Mouse (Mus musculus): ENCODE measurements at regions not wholly inside any gene's neighbourhood (a gene's known extent, or its start where the extent isn't known, plus 50 kb on each side); places are given as distances from the start of the nearest gene placed in this dataset.
"Not testable (repeated sequence)": the region's sequence is repeated elsewhere in the genome, so short reads cannot be mapped to it uniquely, and the experiment has no call there.

DNA sequence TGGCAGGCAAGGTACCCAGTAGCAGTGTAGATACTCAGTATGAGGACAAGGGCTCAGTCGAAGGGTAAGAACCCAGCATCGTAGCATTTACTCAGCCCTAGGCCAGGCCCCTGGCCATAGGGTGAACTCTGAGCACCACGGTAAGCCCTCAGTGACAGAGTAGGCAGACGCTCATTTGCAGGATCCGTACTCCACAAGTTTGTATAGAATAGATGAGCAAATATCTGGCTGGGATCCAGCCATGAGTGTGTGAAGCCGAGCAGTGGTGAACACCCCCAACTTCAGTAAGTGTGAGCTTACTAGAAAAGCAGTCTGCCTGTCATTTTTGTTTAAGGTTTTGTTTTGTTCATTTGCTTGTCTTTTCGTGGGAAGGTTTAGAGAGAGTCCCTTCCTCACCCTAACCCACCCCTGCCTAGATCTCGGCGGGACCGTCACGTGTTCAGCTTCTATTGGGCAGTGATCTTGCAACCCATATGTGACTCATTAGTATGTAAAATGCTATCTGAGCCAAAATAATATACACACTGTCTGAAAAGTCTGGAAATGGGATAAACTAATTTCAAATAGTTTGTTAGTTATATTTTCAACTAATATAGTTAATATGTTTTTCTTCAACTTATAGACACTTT is 76.3 kb downstream of the Gm5447 start:
- H3K4me1 ChIP-seq (ENCODE audit: control insufficient read depth, insufficient read depth, low read length): no peaks in the 10 kb centered on the region
- H3K9me3 ChIP-seq (replicated peaks; ENCODE audit: control insufficient read depth, low read length): no peaks in the 10 kb centered on the region
- 55% methylated on average over 11 of the region's 11 CpGs for WGBS
- no peaks in the 10 kb centered on the region for H3K36me3 ChIP-seq (ENCODE audit: control insufficient read depth, insufficient read depth, low read length)
- no peaks in the 10 kb centered on the region for H3K27me3 ChIP-seq (ENCODE audit: control insufficient read depth, insufficient read depth, low read length)
- no peak overlapping the region for H3K4me2 ChIP-seq (ENCODE audit: low read depth, low read length)
- peak; percentile 37 for ATAC-seq (ENCODE audit: insufficient read depth, low FRiP score)
- no peak overlapping the region for H3K9ac ChIP-seq (ENCODE audit: low read length)
- H3K27ac ChIP-seq (ENCODE audit: low read length): peak overlapping the region; percentile 29
- no peak overlapping the region for H3K4me3 ChIP-seq (replicated peaks; ENCODE audit: low read length)

DNA sequence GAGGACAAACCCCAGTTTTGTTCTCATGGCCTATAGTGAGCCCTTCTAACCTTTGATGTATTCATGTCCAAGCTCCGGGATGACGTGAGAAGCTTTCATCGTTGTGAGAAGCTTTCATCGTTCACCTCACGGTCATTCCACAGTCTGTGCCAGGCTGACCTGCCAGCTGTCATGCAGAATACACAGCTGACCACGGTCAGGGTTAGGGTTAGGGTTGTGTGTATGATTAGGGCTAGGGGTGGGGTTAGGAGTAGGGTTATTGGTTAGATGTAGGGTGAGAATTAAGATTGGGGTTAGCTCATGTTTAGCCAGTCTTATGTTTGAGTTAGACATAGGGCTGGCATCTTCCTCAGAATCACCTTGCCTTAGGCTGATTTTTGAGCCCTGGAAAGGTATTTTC is 77.6 kb downstream of the Gm5447 start:
- H3K4me3 ChIP-seq (replicated peaks; ENCODE audit: low read length); H3K36me3 ChIP-seq (ENCODE audit: control insufficient read depth, insufficient read depth, low read length); H3K4me2 ChIP-seq (ENCODE audit: low read depth, low read length); H3K27ac ChIP-seq (ENCODE audit: low read length); ATAC-seq (ENCODE audit: insufficient read depth, low FRiP score); H3K9me3 ChIP-seq (replicated peaks; ENCODE audit: control insufficient read depth, low read length); H3K4me1 ChIP-seq (ENCODE audit: control insufficient read depth, insufficient read depth, low read length); H3K9ac ChIP-seq (ENCODE audit: low read length); H3K27me3 ChIP-seq (ENCODE audit: control insufficient read depth, insufficient read depth, low read length): not testable (repeated sequence)
- no CpG with 5 or more reads among the region's 6 CpGs for WGBS

DNA sequence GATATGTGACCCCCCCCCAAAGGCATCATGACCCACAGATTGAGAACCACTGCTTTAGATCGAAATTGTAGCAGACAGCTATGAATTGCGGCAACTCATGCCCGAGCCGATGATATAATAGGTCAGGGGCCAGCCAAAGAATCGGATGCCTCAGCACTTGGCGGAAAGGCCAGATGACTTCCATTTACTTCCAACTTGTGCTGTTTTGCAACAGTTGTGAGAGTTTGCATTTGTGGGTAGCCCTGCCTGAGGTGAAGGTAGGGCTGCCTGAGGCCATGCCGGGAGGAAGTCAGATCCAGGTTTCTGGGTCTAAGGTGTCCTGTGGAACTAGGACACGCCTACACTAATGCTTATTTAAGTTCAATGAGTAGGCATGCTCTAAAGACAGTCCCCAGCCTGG is 80.4 kb downstream of the Gm5447 start:
- H3K36me3 ChIP-seq (ENCODE audit: control insufficient read depth, insufficient read depth, low read length): no peaks in the 10 kb centered on the region
- H3K27ac ChIP-seq (ENCODE audit: low read length): no peak overlapping the region
- no peak overlapping the region for H3K4me2 ChIP-seq (ENCODE audit: low read depth, low read length)
- no peak overlapping the region for H3K4me3 ChIP-seq (replicated peaks; ENCODE audit: low read length)
- H3K27me3 ChIP-seq (ENCODE audit: control insufficient read depth, insufficient read depth, low read length): no peaks in the 10 kb centered on the region
- ATAC-seq (ENCODE audit: insufficient read depth, low FRiP score): no peak
- H3K4me1 ChIP-seq (ENCODE audit: control insufficient read depth, insufficient read depth, low read length): no peaks in the 10 kb centered on the region
- no peak overlapping the region for H3K9ac ChIP-seq (ENCODE audit: low read length)
- 86% methylated on average over 8 of the region's 8 CpGs for WGBS
- no peaks in the 10 kb centered on the region for H3K9me3 ChIP-seq (replicated peaks; ENCODE audit: control insufficient read depth, low read length)

DNA sequence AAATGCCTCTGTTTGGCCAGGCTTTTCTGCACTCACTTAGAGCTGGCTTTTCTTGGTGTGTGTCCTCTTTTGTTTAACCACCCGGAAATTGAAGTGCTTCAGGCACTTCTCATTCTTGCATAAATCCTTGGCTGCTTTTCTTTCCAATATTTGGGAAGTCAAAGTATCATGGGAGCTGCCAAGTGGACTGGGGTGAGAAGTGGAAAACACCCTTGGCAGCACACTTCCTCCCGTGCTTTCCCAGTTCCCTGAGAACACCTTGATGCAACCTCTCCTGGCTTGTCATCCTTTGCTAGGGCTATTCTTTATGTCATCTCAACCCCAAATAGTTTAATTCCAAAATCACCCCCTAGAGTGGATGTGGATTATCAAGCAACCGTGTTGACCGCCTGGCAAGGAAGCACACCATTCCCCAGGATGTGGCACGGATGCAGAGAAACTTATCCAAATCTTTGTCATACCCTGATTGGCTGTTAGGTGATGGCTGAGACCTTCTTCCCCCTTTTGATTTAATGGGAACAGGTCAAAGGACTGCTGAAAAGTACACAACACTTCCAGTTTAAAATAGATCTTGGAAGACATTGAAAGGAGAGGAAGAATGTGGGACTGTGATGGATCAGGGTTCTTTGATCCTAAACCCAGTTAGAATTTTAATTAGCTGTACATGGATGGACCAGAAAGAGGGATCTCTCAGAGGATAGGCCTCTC is 81.5 kb downstream of the Gm5447 start:
- H3K9me3 ChIP-seq (replicated peaks; ENCODE audit: control insufficient read depth, low read length): no peaks in the 10 kb centered on the region
- no peak overlapping the region for H3K27ac ChIP-seq (ENCODE audit: low read length)
- no peaks in the 10 kb centered on the region for H3K4me1 ChIP-seq (ENCODE audit: control insufficient read depth, insufficient read depth, low read length)
- H3K4me2 ChIP-seq (ENCODE audit: low read depth, low read length): no peak overlapping the region
- H3K27me3 ChIP-seq (ENCODE audit: control insufficient read depth, insufficient read depth, low read length): no peaks in the 10 kb centered on the region
- no peak overlapping the region for H3K9ac ChIP-seq (ENCODE audit: low read length)
- ATAC-seq (ENCODE audit: insufficient read depth, low FRiP score): no peak
- no peak overlapping the region for H3K4me3 ChIP-seq (replicated peaks; ENCODE audit: low read length)
- 68% methylated on average over 5 of the region's 5 CpGs for WGBS
- H3K36me3 ChIP-seq (ENCODE audit: control insufficient read depth, insufficient read depth, low read length): no peaks in the 10 kb centered on the region

DNA sequence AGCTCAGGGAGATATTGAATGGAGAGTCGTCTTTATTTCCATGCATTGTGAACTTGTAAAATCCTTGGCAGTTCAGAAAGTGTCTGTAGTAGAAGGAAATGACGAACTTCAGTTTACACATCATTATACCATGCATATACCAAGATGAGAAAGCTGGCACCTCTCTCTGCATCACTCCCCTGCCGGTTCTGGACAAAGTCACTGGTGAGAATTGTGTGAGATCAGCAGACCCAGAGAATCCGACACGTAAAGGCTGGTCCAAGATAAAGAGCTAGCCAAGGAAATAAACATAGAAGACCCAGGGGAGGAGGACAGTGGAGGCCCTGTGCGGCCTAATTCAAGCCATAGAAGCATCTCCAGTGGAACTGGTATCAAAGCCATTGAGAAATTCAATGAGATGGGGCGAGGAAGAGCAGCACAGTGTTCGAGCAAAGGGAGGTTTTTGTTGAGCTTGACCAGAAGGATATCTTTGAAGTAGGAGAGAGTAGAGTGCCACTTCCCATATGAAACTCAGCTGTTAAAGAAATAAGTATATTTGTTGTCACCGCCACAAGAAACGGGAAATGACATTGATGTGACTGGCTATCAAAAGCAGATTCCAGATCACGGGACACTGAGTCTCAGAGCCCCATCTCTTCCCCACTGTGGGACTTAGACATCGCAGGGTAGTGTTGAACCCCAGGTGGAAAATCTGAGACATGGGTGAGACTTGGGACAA is 82.3 kb downstream of the Gm5447 start:
- no peak for ATAC-seq (ENCODE audit: insufficient read depth, low FRiP score)
- 87% methylated on average over 12 of the region's 12 CpGs for WGBS
- H3K9ac ChIP-seq (ENCODE audit: low read length): no peak overlapping the region
- no peak overlapping the region for H3K4me3 ChIP-seq (replicated peaks; ENCODE audit: low read length)
- no peaks in the 10 kb centered on the region for H3K9me3 ChIP-seq (replicated peaks; ENCODE audit: control insufficient read depth, low read length)
- H3K4me1 ChIP-seq (ENCODE audit: control insufficient read depth, insufficient read depth, low read length): no peaks in the 10 kb centered on the region
- no peaks in the 10 kb centered on the region for H3K27me3 ChIP-seq (ENCODE audit: control insufficient read depth, insufficient read depth, low read length)
- H3K27ac ChIP-seq (ENCODE audit: low read length): no peak overlapping the region
- H3K4me2 ChIP-seq (ENCODE audit: low read depth, low read length): no peak overlapping the region
- no peaks in the 10 kb centered on the region for H3K36me3 ChIP-seq (ENCODE audit: control insufficient read depth, insufficient read depth, low read length)

DNA sequence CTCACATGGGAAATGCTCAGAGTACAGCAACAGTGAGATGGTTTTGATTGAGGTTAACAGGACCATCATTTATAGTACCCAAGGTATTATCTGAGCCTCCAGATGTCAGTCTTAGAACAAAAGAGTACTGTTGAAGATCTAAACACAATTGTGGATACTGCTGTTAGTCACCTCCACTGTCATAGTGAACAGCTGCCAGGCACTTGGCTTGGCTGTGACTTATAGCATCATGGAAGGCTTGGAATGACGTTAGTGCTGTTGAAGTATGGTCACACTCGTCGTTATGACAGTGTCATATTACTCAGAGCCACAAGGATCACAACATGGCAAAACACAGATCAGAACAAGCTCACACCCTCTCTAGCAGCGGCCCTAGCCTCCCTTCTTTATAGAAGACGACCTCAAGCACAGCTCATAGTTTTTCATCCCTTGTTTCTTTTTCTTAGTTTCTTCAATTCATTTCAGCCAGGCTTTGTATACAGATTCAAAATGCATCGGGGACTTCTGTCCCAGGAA is 87.0 kb downstream of the Gm5447 start:
- H3K36me3 ChIP-seq (ENCODE audit: control insufficient read depth, insufficient read depth, low read length): no peaks in the 10 kb centered on the region
- H3K27ac ChIP-seq (ENCODE audit: low read length): no peak overlapping the region
- no peaks in the 10 kb centered on the region for H3K9me3 ChIP-seq (replicated peaks; ENCODE audit: control insufficient read depth, low read length)
- WGBS: 69% methylated on average over 6 of the region's 6 CpGs
- H3K9ac ChIP-seq (ENCODE audit: low read length): no peak overlapping the region
- no peaks in the 10 kb centered on the region for H3K4me1 ChIP-seq (ENCODE audit: control insufficient read depth, insufficient read depth, low read length)
- no peak overlapping the region for H3K4me3 ChIP-seq (replicated peaks; ENCODE audit: low read length)
- ATAC-seq (ENCODE audit: insufficient read depth, low FRiP score): no peak
- no peak overlapping the region for H3K4me2 ChIP-seq (ENCODE audit: low read depth, low read length)
- H3K27me3 ChIP-seq (ENCODE audit: control insufficient read depth, insufficient read depth, low read length): no peaks in the 10 kb centered on the region

DNA sequence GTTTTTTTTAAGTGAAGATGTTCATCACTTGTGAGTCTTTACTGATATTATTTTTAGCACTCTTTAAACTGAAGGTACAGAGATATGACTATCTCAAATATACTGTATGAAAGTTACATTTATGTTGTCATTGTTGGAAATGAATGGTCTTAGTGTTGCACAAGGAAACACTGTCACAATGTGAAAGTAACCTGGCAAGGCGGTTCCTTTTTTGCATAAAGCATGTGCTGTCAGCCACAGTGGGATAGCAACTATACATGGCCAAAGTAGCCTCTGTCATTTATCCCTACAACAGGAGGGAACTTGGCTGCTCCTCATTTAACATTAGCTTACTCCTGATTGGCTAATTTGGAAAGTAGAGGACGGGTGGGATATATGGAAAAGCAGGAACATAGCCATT is 94.3 kb downstream of the Gm5447 start:
- Histone ChIP-seq H3K36me3 (ENCODE audit: control insufficient read depth, insufficient read depth, low read length) (no peaks in the 10 kb centered on the region), H3K9me3 (replicated peaks; ENCODE audit: control insufficient read depth, low read length) (no peaks in the 10 kb centered on the region), H3K27ac (ENCODE audit: low read length) (no peak overlapping the region), H3K4me1 (ENCODE audit: control insufficient read depth, insufficient read depth, low read length) (no peaks in the 10 kb centered on the region), H3K27me3 (ENCODE audit: control insufficient read depth, insufficient read depth, low read length) (no peaks in the 10 kb centered on the region), H3K9ac (ENCODE audit: low read length) (no peak overlapping the region), H3K4me3 (replicated peaks; ENCODE audit: low read length) (no peak overlapping the region), H3K4me2 (ENCODE audit: low read depth, low read length) (no peak overlapping the region)
- ATAC-seq (ENCODE audit: insufficient read depth, low FRiP score): no peak
- WGBS: 67% methylated on average over 2 of the region's 2 CpGs

DNA sequence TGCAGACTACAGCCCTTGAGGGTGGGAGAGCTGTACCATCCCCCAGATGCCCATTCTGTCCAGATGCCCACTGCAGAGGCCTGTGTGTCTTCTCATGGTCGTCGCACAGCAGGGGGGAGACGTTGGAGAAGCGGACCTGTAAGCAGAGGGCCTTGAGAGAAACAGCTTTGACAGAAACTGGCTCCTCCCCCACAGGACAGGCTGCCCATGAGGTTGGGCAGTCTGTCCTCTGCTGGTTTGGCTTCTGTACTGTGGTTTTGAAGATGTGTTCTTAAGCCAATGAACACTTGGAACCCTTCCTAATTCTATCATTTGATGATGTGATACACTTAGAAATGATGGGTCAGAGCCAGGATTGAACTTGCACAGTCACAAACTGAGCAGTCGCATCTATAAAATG is 102.5 kb downstream of the Gm5447 start:
- no peaks in the 10 kb centered on the region for H3K27me3 ChIP-seq (ENCODE audit: control insufficient read depth, insufficient read depth, low read length)
- 60% methylated on average over 5 of the region's 5 CpGs for WGBS
- ATAC-seq (ENCODE audit: insufficient read depth, low FRiP score): no peak
- H3K9me3 ChIP-seq (replicated peaks; ENCODE audit: control insufficient read depth, low read length): no peaks in the 10 kb centered on the region
- no peak overlapping the region for H3K4me3 ChIP-seq (replicated peaks; ENCODE audit: low read length)
- H3K4me2 ChIP-seq (ENCODE audit: low read depth, low read length): no peak overlapping the region
- H3K36me3 ChIP-seq (ENCODE audit: control insufficient read depth, insufficient read depth, low read length): no peaks in the 10 kb centered on the region
- no peak overlapping the region for H3K27ac ChIP-seq (ENCODE audit: low read length)
- H3K9ac ChIP-seq (ENCODE audit: low read length): no peak overlapping the region
- no peaks in the 10 kb centered on the region for H3K4me1 ChIP-seq (ENCODE audit: control insufficient read depth, insufficient read depth, low read length)

DNA sequence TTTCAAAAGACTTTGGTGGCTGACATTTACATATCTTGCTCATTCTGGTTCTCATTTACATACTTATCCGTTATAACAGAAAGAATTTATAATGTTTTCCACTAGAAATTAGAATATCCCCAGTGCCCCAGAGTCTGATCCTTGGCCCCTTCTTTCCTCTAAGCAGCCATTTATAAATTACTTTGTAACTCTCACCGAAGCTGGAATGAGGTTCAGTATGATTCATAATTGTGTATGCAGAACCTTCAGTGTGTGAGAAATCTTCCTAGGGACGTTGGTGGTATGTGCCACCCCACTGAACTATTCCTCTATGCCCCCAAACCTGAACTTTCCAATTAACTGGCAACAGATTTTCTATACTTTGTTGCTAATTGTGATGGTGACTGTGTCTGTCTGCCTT is 104.7 kb downstream of the Gm5447 start:
- Histone ChIP-seq H3K36me3 (ENCODE audit: control insufficient read depth, insufficient read depth, low read length) (no peaks in the 10 kb centered on the region), H3K27me3 (ENCODE audit: control insufficient read depth, insufficient read depth, low read length) (no peaks in the 10 kb centered on the region), H3K27ac (ENCODE audit: low read length) (no peak overlapping the region), H3K9me3 (replicated peaks; ENCODE audit: control insufficient read depth, low read length) (no peaks in the 10 kb centered on the region), H3K9ac (ENCODE audit: low read length) (no peak overlapping the region), H3K4me2 (ENCODE audit: low read depth, low read length) (no peak overlapping the region), H3K4me3 (replicated peaks; ENCODE audit: low read length) (no peak overlapping the region), H3K4me1 (ENCODE audit: control insufficient read depth, insufficient read depth, low read length) (0 out of 2 replicates have a peak, but pooled peaks cover 2% of the 10 kb centered on the region)
- 66% methylated on average over 3 of the region's 3 CpGs for WGBS
- no peak for ATAC-seq (ENCODE audit: insufficient read depth, low FRiP score)

Measured in stomach, embryonic 16.5 days (tissue).